Mouse (Mus musculus): Measurements from ENCODE around the gene Cobl.

DNA sequence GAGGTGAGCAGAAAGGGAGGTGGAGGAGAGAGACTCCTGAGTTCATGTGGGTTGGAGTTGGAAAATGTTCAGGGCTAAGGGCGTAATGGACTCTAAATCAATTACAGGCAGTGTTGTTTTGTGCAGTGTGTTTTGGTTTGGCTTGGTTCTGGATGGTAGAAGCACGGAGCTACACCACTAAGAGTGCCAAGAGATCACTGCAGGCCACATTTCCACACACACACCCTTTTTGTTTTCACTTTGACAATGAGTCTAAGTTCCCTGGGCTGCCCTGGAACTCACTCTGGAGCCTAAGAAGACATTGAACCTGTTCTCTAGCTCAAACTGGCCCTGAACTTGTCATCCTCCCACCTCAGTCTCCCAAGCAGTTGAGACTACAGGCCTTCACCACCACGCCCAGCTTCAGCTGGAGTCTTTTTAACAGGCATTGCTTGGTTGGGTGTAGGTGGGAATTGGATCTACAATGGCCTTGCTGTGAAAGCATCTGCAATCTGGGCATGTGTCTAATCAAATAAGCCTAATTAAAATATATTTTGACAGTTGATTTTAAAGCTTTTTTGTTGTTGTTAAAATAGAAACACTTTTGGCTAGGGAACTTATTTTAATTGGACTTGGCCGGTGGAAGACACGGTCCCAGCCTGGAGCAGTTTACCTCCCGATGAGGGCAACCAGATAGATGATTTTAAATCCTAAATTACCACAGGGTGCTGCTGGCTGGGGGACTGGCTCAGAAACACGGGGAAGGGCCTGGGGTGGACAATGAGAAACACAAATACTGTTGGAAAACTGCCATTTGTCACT is 4.8 kb downstream of the Cobl start:
- TF ChIP-seq CTCF (IDR thresholded peaks at IDR 0.05; ENCODE audit: control insufficient read depth, insufficient read depth, insufficient replicate concordance, low read depth, low read length) (no peak), POLR2A (IDR thresholded peaks at IDR 0.05; ENCODE audit: control insufficient read depth, low read depth, low read length) (no peak)

All from testis, adult 2 months (tissue).